Mouse (Mus musculus) heart, adult 9 months (tissue): Measurements from ENCODE around the gene Fut11.

ENCODE experiments used
- DNase-seq, 2 experiments: peaks; one replicate each; pipeline ENCODE4 v3.0.0; 2022; ENCODE audit warnings: low spot score in 2 of 2

Fut11 gene

DNA sequence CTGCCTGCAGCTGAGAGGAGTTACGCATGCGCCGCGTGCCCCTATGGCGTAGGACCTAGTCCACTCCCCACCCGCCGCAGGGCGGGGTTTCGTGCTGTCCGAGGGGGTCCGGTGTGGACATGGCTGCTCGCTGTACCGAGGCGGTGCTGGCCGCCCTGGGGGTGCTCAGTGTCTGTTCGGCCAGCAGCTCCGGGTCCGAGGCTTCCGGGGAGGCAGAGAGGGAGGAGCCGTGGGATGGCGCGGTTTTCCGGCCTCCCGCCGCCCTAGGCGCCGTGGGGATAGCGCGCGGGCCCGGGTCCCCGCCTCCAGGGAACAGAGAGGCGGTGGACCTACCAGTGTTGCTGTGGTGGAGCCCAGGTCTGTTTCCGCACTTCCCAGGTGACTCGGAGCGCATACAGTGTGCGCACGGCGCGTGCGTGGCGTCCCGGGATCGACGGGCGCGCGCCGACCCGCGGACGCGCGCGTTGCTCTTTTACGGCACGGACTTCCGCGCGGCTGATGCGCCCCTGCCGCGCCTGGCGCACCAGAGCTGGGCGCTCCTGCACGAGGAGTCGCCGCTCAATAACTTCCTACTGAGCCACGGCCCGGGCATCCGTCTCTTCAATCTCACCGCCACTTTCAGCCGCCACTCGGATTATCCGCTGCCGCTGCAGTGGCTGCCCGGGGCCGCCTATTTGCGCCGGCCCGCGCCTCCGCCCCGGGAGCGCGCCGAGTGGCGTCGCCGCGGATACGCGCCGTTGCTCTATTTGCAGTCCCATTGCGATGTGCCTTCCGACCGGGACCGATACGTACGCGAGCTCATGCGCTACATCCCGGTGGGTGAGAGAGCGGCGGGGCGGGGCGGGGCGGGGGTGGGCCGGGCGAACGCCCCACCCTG lies at the start of gene Fut11:
TSS of gene Fut11 (plus strand) at position 85 of the 877 bp plus-strand sequence.
- peak; percentile 88 to 90 for DNase-seq

DNA sequence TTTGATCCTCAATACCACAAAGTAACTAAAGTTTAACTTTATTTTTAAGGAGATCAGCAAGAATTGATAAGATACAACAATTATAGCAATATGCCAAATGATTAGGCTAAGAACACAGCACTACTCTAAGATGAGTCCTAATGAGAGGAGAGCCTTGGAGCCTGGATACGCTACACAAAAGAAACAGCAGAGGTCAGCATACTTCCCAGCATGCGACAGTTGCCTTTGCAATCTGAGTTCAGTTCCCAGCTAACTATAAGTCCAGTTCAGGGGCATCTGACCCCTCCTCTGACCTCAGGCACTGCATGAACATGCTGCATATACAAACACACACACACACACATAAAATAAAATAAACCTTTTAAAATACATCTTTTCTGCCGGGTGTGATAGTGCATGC lies 49.2 kb upstream of the Fut11 start:
- DNase-seq, result no peak

DNA sequence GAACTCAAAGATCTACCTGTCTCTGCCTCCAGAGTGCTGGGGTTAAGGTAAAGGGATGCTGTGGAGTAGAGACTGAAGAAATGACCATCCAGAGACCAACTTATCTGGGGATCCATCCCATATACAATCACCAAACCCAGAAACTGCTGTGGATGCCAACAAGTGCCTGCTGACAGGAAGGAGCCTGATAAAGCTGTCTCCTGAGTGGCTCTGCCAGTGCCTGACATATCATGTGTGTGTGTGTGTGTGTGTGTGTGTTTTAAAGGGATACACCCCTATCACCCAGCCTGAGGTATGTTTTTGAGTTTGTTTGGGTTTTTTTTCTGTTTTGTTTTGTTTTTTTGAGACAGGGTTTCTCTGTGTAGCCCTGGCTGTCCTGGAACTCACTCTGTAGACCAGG lies 48.4 kb upstream of the Fut11 start:
- DNase-seq, result no peak

DNA sequence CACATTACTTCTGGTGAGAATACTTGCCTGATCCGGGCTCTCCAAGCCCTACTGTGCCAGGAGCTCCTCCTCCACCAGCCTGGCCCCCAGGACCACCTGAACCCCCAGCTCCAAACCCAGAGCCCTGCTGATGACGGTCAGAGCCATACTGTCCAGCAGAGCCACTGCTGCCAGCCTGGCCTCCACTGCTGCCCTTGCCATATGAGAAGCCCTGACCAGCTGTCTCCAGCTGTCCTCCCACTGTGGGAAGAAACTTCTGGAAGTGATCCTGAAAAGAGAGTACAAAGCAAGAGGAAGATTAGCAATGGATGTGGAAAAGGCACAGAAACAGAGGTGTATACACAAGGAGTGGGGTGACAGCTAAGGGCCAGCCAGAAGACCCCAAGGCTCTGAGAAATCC lies 43.8 kb upstream of the Fut11 start:
- peak in 1 of 2 experiments; percentile 58 for DNase-seq

DNA sequence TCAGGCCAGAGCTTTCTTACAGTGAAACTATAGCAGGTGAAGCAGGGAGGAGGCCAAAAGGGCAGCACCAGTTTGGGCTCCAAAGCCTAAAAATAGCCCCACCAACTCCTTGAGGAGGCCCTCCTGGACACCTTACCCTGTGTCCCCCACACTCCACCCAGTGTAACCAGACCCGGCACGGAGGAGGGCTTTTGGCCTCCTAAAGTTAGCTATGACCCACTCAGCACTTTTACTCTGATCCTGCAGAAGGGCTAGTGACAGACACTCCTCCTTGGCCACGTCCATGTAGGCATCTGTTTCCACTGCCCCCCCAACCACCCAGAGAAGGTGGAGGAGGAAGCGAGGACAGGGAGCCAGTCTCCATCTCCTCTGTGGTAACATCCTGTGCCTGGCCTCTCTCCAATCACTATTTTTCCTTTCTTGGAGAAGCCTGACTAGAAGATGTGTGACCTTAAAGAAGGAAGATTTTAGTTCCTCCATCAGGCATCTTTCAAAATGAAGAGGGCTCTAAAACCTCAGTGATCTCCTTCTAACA lies 43.0 kb upstream of the Fut11 start:
- no peak for DNase-seq

DNA sequence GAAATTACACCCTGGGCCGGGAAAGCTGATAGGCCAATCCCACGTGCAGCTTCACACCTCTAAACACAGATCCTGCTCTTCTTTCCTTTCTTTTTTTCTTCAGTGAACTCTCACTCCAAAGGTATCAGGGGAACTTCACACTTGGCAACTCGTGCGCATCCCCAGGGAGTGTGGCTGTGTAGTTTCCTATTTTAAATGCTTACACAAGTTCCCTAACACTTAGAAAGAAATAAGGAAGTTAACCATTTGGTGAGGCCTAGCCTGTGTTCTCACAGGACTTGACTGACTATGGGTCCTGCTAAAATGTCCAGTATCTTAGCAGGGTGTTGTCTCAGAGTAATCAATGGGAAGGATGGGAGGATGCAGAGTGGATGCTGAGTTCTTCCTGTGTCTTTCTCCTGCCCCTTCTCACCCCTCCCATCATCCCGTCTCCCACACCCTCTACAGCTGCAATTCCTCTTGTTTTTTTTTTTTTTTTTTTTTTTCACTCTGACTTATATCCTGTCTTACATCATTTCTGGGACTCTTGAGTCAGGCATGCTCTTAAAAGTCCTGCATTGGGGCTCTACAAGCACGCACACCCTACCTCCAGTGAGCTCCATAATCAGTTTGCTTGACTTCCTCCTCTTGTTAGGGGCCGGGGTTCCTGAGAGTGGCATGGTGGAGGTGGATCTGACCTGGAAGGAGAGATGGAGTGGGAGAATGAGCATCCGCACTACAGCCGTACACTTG lies 39.9 kb upstream of the Fut11 start:
- DNase-seq, result no peak

DNA sequence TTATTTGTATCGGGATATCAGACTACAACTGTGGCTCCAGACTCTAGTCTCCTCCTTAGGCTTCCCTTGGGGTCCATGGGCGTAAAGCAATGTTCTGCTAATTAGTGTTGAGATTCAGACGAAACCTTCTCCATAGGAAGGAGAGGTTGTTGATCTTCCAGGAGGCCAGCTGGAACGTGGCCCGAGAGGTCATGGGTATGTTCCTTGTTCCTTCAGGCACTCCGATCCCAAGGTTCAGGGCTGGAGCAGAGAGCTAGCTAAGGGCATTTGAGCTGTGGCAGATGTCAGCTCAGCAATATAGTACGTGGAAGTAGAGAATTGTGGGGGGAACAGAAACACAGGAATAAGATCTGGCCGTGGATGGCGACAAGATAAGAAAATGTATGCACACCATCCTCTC lies 39.0 kb upstream of the Fut11 start:
- DNase-seq, result no peak

DNA sequence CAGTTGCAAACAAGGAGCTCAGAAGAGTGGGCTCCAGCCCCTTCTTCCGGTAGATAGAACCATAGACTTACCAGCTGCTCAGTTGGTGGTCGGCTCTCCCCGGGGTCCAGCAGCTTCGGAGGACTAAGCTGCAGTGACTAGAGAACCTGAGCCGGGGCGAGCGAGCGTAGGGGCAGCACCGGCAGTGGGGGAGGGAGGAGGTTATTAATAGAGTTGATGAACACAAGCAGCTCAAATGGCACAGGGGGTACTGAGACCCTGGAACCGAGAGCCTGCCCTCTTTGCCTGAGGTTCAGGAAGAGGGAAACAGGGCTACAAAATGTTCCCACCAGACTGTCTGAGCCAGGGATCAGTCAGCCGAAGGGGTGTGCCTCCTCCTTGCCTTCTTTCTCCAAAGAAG lies 38.4 kb upstream of the Fut11 start, which contains the start of gene Myoz1:
TSS of gene Myoz1 (minus strand) at position 180 of the 400 bp plus-strand sequence.
- DNase-seq, result no peak

DNA sequence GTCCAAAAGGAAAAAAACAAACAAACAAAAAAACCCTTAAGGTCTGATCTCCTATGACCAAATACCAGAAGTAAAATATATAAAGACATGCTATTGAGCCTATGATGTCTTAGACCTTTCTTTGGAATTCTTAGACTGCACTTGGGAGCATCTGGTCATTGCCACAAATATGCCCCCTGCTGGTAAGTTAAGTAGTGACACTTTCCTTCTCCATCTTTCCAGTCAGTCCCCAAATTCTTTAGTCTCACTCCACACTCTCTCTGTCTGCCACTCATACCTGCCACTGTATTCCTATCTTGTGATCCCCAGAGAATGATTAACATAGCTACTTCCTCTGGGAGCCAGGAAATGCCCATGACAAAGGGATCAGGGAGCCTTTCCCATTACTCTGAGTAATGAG lies 36.4 kb upstream of the Fut11 start:
- DNase-seq, result no peak

DNA sequence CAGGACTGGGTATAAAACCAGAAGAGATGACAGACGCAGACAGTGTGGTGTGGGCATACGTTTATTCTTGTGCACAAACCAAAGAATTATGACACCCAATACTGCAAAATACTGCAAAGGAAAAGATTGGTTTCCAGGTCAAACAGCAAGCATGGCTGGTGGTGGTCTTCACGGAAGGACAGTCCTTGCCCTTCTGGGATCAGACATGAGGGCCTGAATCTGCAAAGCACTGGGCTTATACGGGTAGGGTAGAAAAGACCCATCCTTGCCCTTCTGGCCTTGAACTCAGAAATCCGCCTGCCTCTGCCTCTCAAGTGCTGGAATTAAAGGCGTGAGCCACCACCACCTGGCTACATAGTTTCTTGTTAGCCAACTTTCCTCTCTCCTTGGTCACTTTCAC lies 35.9 kb upstream of the Fut11 start:
- no peak for DNase-seq

DNA sequence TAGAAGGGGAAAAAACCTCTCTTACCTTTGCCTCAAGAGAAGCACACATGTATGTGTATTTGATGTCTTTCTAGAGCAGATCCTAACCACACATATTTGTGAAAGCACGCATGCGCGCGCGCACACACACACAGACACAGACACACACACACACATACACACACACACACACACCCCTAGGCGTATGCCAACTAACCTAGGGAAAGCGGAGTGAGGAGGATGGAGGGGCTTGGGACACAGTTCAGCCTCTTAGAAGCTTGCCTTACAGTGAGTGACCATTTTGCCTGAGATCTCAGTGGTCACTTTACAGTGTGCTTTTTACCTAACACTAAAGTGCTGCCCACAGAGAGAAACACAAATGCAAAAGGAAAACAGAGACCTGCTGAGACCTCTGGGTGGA lies 35.1 kb upstream of the Fut11 start:
- DNase-seq, result no peak

DNA sequence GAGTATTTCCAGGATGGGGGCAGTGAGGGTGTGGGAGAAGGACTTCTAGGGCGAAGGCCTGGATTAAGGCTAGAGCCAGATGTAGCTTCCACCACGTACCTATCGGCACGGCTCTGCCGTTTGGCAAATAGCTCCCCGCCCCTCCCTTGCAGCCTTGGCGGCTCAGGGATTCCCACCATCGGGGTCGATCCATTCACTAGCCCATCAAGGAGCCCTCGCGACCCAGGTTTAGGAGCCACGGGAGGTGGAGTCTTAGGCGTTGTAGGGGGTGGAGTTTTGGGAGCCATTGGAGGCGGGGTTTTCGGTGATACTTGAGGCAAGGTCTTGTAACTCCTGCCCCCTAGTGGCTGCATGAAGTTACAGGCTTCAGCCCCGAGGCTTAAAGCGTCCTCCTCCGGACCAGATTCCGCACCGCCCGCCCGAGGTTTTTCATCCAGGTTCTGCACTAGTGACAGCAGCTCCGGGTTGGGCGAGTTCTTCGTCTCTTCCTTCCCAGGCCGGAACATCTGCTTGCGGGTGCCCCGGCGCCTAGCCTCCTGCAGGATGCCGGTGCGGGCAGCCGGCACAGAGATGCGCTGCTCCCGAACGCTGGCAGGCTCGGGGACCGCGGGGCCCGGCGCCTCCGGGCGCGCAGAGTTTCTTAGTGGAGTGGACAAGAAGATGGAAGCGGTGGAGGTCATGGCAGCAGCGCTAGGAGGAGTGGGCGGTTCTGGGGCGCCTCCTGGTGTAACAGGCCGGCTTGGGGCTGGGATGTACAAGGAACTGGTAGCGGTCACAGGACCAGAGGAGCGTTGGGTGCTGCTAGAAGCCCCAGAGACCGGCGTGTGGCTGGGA lies 33.7 kb upstream of the Fut11 start:
- peak; percentile 92 to 97 for DNase-seq

DNA sequence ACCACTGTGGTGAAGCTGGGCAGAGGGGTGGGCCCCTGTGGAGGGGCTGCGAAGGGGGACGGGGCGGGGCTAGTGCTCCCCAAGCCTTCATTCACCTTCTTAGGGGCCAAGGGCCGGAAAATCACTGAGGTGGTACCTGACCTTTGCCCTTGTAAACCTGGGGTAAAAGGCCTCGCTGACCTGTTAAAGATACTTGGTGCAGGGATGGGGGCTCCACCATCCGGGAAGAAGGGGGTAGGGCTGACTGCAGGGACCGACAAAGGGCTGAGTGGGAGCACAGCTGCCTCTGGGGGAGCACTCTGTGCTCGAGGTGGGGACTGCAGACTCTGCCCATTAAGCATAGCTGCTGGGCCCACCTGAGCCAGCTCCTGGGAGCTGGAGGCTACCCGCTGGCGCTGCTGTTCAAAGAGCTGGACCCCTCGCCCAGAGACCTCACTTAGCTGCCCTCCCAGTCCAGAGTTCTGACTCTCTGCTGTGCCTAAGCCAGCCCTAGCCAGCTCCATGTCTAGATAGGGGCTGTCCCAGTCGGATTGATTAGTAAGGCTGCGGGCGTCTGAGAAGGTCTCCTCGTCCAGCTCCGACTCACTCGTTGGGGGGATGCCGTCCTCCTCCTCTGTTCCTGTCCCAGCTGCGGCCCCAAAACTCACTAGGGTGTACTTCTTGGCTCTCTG lies 33.0 kb upstream of the Fut11 start:
- no peak for DNase-seq

DNA sequence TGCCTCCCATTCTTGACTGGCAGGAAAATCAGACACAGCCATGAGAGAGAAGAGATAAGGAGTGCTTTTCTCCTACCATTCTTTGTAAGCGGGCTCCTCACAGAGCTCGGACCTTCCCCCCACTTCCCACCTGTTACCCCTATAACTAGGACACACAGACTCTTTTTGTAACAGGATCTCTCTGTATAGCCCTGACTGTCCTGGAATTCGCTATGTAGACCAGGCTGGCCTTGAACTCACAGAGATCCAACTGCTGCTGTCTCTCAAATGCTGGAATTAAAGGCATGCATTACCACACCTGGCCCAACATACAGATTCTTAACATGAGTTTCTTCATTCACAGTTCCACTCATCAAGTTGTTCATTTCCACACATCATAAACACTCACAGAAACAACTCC lies 32.0 kb upstream of the Fut11 start:
- no peak for DNase-seq

DNA sequence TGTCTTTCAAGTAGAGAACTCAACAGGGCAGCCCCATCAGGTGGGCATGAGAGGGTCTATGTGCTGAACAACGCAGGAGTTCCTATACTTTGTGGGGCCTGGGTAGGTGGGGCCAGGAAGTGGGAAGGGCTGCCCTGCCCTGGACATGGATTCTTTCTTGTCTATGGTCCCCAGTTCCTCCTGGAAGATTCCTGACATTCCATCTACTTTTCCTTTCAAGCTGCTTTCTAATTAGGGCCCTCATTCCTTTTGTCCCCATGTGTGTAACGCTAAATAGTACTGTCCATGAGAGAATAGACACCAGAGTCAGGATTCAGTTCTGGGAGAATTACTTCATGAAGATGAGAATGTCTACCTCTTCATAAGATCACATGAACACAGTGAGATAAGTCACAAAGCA lies 31.2 kb upstream of the Fut11 start:
- DNase-seq, result no peak

DNA sequence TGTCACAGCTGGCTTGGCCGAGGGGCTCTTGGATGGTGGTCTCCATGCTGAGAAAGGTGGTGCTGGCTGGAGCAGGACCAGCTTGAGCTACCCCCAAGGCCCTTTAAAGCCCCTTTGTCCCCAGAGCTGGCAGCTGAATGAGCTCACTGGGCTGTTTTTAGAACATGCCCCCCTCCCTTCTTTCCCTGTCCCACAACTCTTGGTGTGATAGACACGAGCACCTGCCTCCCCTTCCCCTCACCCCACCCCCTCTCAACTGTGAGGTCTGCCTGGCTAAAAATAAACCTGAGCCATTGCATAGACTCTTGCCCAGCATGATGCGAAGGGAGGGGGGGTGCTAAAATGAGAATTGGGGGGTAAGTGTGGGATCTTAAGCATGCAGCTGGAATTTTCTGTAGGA lies 30.3 kb upstream of the Fut11 start:
- DNase-seq, result peak in 1 of 2 experiments; percentile 54

DNA sequence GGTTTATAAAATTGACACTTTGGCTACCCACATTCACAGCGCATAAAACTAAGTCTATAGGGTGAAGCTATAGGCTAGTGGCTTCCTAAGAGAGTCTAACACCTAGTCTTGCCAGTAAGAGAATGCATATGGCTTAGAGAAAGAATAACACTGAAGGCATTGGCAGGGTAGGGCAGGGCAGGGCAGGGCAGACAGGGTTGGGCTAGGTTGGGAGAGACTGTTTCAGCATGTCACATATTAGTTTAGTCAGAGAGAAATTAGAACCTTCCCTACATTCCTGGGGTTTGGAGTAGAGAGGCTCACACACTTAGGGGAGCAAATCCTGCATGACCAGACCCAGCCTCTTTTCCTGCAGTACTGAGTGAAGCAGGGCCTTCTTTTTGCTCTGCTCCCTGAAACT lies 27.3 kb upstream of the Fut11 start:
- DNase-seq, result no peak

DNA sequence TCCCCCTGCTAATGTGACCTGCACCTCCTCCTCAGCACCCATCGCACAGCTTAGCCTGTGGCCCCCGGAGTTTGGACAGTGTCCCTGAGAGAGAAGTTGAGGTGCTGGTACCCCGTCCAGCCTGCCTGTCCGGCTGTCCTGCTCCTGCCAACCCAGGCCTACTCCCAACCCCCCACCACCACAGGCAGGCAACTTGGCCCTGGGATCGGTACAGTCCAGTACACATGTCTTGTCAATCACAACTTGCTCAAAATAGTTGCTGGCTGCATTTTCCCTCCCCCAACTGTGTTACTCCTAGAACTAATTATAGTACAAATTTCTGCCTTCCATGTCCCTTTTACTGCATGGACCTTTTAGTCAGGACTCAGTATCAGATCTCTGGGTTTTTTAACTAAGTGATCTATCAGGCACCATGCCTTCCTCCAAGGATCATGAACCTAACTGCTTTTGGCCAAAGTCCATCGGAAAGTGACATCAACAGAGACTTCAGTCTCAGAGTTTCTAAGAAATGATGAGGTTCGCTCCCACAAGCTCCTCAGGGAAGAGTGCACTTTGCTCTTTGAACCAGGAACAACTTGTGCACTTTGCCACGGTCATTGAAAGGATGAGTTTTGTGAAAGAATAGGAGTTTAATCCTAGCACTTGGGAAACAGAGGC lies 26.5 kb upstream of the Fut11 start, which contains the start of gene Synpo2l:
TSS of gene Synpo2l (minus strand) at position 201 of the 657 bp plus-strand sequence.
- peak; percentile 72 to 82 for DNase-seq

DNA sequence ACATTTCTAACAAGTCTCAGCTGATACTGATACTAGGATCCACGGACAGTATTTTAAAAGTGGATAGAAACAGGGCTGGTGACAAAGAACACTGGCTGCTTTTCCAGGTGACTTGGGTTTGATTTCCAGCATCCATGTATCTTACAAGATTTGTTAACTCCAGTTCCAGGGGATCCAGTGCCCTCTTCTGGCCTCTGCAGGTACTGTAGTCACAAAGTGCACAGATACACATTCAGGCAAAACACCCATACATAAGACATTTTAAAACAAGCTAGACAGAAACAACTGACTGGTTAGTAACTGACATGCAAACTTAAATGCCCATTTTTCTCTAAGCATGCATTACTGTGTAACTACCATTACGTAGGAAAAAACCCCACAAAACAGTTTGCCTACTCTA lies 21.8 kb upstream of the Fut11 start:
- DNase-seq, result no peak

DNA sequence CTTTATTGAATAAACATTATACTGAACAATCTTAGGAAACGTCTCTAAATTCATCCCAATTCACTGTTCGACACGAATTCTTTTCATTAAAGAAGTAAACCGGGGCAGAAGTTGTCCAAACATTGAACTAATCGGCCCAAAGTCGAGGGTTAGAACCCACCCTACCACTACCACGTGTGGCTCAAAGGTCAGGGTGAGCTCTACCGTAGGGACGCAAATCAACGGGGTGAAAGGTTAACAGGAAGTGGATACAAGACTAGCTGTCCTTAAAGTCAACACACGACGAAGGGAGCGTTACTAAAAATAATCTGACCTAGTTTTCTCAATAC lies 21.1 kb upstream of the Fut11 start:
- no peak for DNase-seq
